Mouse (Mus musculus): ENCODE results near the gene Ppp2r3a. TPM values are rescaled to one million over a fixed set of nuclear protein-coding genes. Genes with fewer than 3 reads are reported as not detected.

The Ppp2r3a gene
- 15.9 and 17.3 TPM in 2 replicates for polyA plus RNA-seq (2015; fragmentation: Nextera tagmentation; extraction: Ambion mirVana)

DNA sequence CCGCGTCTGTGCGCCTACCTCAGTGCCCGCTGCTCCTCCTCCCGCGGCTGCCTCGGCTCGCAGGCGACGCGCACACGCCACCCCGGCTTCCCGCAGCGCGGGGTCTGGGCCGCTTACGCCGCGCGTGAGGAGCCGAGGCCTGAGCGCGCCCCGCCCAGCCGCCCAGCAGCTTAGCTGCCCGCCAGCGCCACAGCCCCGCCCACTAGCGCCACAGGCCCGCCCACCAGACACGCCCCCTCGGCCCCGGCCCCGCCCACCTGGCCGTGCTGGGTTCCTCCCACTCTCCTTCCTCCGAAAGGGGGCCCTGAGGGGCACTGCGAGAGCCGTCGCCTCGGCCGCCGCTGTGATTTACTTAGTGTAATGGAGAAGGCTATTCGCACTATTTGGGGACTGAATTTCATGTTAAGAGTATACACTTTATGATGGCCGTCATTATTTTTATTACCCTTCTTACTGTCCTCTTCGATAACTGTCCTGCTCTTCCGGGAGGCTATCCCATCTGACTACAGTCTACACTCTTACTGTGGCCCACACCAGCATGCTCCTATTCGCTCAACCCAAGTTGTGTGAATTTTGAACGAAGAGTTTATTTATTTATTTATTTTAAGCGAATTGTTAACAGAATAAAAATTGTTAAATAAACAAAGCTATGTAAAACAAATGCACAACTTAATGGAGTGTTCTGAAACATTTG is at the start of gene Ppp2r3a:
TSS of gene Ppp2r3a (minus strand) at position 152 of the 694 bp plus-strand sequence.
- peak within 1 kb of the TSS; percentile 73 for H3K4me2 ChIP-seq
- peak; percentile 96 for ATAC-seq
- H3K9ac ChIP-seq, result peak within 1 kb of the TSS; percentile 85
- WGBS, result 2% methylated on average over 33 of the region's 50 CpGs
- H3K36me3 ChIP-seq (ENCODE audit: poor library complexity, severe bottlenecking), result no peaks in the 10 kb centered on the region
- peaks cover 18% of the 10 kb centered on the region for H3K4me1 ChIP-seq
- H3K9me3 ChIP-seq (replicated peaks), result no peaks in the 10 kb centered on the region
- no peaks in the 10 kb centered on the region for H3K27me3 ChIP-seq
- peak within 1 kb of the TSS; percentile 76 for H3K4me3 ChIP-seq
- peak within 1 kb of the TSS; percentile 94 for H3K27ac ChIP-seq

DNA sequence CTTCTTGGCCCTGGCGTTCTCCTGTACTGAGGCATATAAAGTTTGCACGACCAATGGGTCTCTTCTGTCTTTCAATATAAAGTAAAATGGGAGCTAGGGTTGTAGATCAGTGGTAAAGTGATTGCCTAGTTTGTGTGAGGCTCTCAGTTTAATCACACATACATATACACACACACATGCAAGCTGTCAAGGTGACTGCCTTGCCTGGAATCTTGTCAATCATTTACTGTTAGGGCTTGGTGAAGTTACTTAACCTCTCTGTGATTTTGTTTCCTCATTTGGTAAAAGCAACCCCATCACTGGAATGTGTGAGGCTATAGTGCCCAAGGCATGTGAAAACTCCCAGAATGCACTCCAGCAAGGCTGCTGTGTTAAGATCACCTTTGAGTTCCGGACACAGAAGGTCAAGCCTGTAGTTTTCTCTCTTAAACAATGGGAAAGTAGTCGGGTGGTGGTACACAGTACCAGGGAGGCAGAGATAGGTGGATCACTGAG is 48.9 kb upstream of the Ppp2r3a start:
- Histone ChIP-seq H3K27me3 (no peaks in the 10 kb centered on the region), H3K27ac (no peak overlapping the region), H3K4me3 (no peak overlapping the region), H3K9ac (no peak overlapping the region), H3K9me3 (replicated peaks) (no peaks in the 10 kb centered on the region), H3K4me1 (no peaks in the 10 kb centered on the region), H3K36me3 (ENCODE audit: poor library complexity, severe bottlenecking) (no peaks in the 10 kb centered on the region), H3K4me2 (no peak overlapping the region)
- no peak for ATAC-seq
- 85% methylated on average over 4 of the region's 4 CpGs for WGBS

DNA sequence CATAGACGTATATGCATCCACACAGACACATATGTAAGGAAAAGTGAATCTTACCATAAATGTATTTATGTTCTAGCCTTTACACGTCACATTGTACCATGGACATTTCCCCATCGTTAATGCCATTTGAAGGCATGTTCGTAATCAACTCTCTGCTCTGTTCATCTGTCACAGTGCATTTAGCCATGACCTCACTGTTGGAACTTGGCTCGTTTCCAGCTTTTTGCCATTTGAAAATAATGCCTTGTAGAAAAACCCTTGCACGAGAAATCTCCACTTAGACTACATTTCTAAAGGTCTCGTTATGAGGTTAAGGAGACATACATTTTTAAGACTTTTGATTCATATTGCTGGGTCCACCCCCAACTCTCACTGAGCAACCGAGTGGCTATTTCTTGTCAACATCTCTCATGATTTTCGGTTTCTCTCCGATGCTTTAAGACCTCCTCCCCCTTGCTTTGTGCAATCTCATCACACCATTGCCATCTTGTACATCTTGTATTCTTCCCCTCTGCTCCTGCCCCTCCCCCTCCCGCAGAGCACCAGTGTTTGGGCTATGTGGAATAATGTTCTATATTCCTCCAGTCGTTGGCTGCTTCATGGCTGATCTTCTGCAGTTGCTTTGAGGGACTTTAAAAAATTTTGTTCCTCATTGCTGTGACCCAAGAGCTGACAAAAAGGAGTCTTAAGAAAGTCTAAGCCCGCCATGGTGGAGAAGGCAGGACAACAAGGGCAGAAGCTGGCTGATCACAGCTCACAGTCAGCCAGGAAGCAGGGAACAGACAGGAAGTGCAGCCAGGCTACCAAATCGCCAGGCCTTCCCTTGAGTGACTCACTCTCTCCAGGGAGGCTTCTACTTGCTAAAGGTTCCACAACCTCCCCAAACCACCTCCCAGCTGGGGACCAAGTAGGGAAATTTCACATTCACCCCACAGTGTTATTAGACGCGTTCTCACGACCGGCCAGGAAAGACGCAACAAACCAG is 40.4 kb upstream of the Ppp2r3a start:
- WGBS, result 74% methylated on average over 19 of the region's 19 CpGs
- H3K9me3 ChIP-seq (replicated peaks), result no peaks in the 10 kb centered on the region
- ATAC-seq, result no peak

DNA sequence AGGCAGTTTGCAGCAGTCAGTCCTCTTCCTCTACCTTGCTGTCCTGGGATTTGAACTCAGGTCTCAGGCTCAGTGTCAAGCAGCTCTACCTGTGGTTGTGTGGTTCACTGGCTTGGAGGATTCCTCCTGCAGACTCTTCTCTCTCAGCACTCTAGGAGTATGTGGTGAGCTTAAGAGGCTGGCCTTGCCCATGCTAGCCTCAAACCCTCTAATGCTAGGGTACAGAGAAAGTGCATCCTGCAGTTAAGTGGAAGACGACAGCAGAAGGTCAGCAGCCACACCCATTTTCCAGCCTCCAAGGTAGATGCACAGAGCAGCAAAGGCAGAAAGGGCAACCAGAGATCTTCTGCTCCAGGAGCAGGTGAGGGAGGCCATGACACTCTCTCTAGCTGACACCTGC is 39.3 kb upstream of the Ppp2r3a start:
- no peak for ATAC-seq
- no peaks in the 10 kb centered on the region for H3K36me3 ChIP-seq (ENCODE audit: poor library complexity, severe bottlenecking)
- no peak overlapping the region for H3K27ac ChIP-seq
- H3K4me2 ChIP-seq, result no peak overlapping the region
- H3K9me3 ChIP-seq (replicated peaks), result no peaks in the 10 kb centered on the region
- no peak overlapping the region for H3K9ac ChIP-seq
- peaks cover 13% of the 10 kb centered on the region; the same call in 1 of the 2 replicates for H3K4me1 ChIP-seq
- no peak overlapping the region for H3K4me3 ChIP-seq
- WGBS, result 92% methylated on average over 1 of the region's 1 CpGs
- no peaks in the 10 kb centered on the region for H3K27me3 ChIP-seq

More for the DNA sequence above, 40.4 kb upstream of the Ppp2r3a start:
- Histone ChIP-seq H3K4me3 (no peak overlapping the region), H3K4me2 (no peak overlapping the region), H3K36me3 (ENCODE audit: poor library complexity, severe bottlenecking) (no peaks in the 10 kb centered on the region), H3K27me3 (no peaks in the 10 kb centered on the region), H3K4me1 (peaks cover 13% of the 10 kb centered on the region; the same call in 1 of the 2 replicates), H3K9ac (no peak overlapping the region), H3K27ac (no peak overlapping the region)

DNA sequence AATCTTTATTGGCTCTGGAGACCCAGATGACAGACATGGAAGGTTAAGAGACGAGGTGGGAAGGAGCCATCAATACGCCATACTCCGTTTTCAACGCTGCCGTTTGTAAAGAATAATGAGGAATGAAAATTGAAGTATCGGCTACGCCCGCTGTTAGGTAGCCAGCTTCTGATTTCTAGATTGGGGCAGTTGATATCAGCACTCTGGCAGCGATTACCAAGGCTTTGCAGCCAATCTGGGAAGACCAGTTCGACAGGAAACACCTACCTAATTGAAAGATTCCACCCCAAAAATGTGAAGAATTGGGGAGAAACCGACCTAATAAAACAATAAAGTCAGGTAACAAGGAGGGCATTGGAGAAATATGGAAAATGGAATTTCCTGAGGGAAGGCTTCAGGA is 38.2 kb upstream of the Ppp2r3a start:
- no peak overlapping the region for H3K4me2 ChIP-seq
- no peak overlapping the region for H3K4me3 ChIP-seq
- H3K9ac ChIP-seq, result no peak overlapping the region
- peaks cover 13% of the 10 kb centered on the region; the same call in 1 of the 2 replicates for H3K4me1 ChIP-seq
- no peak overlapping the region for H3K27ac ChIP-seq
- H3K9me3 ChIP-seq (replicated peaks), result no peaks in the 10 kb centered on the region
- 87% methylated on average over 11 of the region's 11 CpGs for WGBS
- no peaks in the 10 kb centered on the region for H3K36me3 ChIP-seq (ENCODE audit: poor library complexity, severe bottlenecking)
- no peak for ATAC-seq
- H3K27me3 ChIP-seq, result no peaks in the 10 kb centered on the region

DNA sequence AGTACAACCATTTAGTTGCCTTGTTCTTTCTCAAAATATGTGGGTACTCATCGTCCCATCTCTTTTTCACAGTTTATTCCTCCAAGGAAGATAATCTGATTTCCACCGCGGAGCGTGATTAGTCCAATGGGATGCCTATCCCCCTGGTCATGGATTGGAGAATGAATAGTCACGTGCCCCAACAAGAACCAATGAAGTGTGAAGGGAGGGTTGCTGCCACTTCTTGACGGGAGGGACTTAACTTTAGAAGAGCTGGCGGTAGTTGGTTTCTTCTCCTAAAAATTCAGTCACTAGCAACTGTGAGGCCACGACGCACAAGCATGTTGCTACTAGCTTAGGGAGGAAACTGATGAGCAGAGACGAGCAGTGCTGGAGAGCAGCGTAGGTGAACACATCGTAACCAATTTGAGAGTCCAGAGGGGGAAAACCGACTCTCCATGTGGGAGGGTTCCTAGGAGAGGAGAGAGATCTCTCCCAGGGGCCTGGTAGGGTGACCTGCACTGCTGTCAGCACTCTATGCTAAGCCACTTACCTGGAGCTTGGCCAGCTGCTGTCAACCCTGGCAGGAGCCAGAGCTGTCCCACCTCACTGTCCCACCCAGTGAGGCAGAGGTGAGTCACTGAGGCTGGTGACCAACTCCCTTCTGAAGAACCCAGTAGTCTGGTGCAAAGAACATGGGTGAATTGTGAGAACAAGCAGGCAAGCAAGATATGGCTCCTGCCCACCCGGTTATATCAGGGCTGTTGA is 37.5 kb upstream of the Ppp2r3a start:
- Histone ChIP-seq H3K4me2 (no peak overlapping the region), H3K27me3 (no peaks in the 10 kb centered on the region), H3K9me3 (replicated peaks) (no peaks in the 10 kb centered on the region), H3K4me3 (no peak overlapping the region), H3K27ac (no peak overlapping the region), H3K36me3 (ENCODE audit: poor library complexity, severe bottlenecking) (no peaks in the 10 kb centered on the region), H3K9ac (no peak overlapping the region), H3K4me1 (peaks cover 13% of the 10 kb centered on the region; the same call in 1 of the 2 replicates)
- no peak for ATAC-seq
- 95% methylated on average over 14 of the region's 14 CpGs for WGBS

DNA sequence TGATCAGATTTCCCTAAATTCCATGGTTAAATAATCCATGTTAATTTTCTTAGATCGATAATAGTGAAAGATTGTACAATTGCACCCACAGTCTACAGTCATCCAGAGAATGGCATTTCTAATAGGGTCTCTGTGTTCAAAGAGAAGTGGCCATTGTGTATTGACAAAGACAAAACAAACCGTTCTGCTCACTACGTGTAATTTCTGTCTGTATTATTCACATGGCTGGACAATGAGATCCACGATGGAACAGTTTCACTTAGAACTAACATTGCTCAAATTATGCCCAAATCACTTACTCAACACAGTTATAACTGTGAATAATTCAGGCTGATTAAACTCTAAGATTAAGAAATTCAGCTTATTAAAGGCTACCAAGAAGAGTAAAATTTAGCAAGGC is 35.2 kb upstream of the Ppp2r3a start:
- no peak for ATAC-seq
- no peak overlapping the region for H3K4me3 ChIP-seq
- H3K36me3 ChIP-seq (ENCODE audit: poor library complexity, severe bottlenecking), result no peaks in the 10 kb centered on the region
- no peak overlapping the region for H3K4me2 ChIP-seq
- no peaks in the 10 kb centered on the region for H3K27me3 ChIP-seq
- H3K4me1 ChIP-seq, result peaks cover 13% of the 10 kb centered on the region; the same call in 1 of the 2 replicates
- no peaks in the 10 kb centered on the region for H3K9me3 ChIP-seq (replicated peaks)
- no peak overlapping the region for H3K9ac ChIP-seq
- 32% methylated on average over 4 of the region's 4 CpGs for WGBS
- no peak overlapping the region for H3K27ac ChIP-seq

DNA sequence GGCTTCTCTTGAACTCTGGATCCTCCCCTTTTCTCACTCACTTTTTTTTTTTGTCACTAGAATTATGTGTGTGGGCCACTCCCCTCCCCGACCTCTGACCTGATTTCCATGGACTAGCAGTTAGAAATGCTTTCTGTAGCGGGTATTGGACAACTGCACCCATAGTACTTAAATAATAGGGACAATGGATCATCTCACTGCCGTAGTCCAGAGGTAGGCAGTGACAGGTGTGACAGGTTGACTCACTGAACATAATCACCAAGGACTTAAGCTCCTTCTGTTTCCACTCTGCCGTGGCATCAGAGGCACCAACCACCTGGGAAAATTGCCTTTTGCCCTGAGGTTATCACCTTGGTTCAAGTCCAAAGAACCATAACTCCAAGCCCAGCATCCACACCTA is 32.5 kb upstream of the Ppp2r3a start:
- Histone ChIP-seq H3K36me3 (ENCODE audit: poor library complexity, severe bottlenecking) (no peaks in the 10 kb centered on the region), H3K4me2 (no peak overlapping the region), H3K4me3 (no peak overlapping the region), H3K27ac (no peak overlapping the region), H3K4me1 (peaks cover 10% of the 10 kb centered on the region; the same call in 1 of the 2 replicates), H3K9ac (no peak overlapping the region), H3K27me3 (no peaks in the 10 kb centered on the region), H3K9me3 (replicated peaks) (no peaks in the 10 kb centered on the region)
- 72% methylated on average over 4 of the region's 4 CpGs for WGBS
- no peak for ATAC-seq

DNA sequence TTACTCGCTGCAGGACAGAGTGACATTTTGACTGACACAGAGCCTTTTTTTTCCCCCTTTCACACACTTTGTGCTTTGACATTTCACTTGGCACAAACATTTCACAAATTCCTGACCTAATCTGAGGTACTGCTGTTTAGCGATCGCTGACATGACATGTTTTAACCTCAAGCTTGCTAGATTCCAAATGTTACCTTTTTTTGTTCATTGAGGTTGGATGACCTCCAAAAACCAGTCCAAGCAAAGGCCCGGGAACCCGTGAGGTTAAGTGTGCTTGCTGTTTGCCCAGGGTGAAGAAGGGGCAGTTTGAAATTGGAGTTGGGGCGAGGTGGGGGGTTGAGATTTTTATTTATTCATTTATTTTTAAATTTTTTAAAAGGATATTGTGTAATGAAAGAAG is 31.1 kb upstream of the Ppp2r3a start:
- H3K27ac ChIP-seq, result no peak overlapping the region
- no peak for ATAC-seq
- 56% methylated on average over 6 of the region's 6 CpGs for WGBS

DNA sequence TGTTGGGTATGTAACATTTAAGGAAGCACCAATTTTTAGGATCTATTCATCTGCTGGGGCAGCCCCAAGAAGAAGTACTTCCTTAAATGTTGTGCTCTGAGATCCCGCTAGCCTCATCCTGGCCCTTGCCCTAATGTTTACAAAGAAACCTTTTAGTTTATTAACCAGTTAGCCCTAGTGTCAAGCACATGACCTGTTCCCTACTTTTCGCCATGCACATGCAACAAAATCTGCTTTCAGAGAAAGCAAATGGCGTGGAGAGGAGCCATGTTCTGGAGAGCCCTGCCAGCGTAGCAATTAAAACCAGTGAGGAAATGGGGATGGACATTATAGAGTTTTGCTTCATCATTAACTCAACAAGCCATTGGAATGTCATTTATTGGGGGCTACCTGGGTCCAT is 30.3 kb upstream of the Ppp2r3a start:
- WGBS, result 83% methylated on average over 4 of the region's 4 CpGs

More for the DNA sequence above, 31.1 kb upstream of the Ppp2r3a start:
- Histone ChIP-seq H3K27me3 (no peaks in the 10 kb centered on the region), H3K4me3 (no peak overlapping the region), H3K9ac (no peak overlapping the region), H3K36me3 (ENCODE audit: poor library complexity, severe bottlenecking) (no peaks in the 10 kb centered on the region), H3K4me1 (peaks cover 7% of the 10 kb centered on the region; the same call in 1 of the 2 replicates), H3K9me3 (replicated peaks) (no peaks in the 10 kb centered on the region), H3K4me2 (no peak overlapping the region)

DNA sequence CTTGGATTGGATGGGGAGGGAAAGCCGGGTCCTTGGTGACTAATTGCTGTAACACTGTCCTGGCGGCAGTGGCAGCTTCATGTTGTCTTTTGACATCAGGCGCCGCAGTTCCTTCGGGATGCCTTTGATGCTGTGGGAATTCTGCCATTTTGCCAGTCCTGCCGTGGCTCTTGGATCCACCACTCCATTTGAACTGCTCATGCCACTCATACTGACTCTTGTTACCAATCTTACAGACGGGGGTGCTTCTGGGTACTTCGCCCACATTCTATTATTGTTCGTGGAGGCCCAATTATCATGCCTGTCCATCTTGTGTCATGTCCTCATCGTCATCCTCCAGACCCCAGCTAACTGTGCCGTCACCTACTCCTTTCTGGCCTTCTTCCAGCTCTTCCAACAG is 29.7 kb upstream of the Ppp2r3a start:
- Histone ChIP-seq H3K4me2 (no peak overlapping the region), H3K9ac (no peak overlapping the region), H3K9me3 (replicated peaks) (no peaks in the 10 kb centered on the region), H3K27me3 (no peaks in the 10 kb centered on the region), H3K4me3 (no peak overlapping the region), H3K27ac (no peak overlapping the region), H3K36me3 (ENCODE audit: poor library complexity, severe bottlenecking) (no peaks in the 10 kb centered on the region), H3K4me1 (0 out of 2 replicates have a peak, but pooled peaks cover 6% of the 10 kb centered on the region)
- no peak for ATAC-seq
- WGBS, result 92% methylated on average over 11 of the region's 11 CpGs

More for the DNA sequence above, 30.3 kb upstream of the Ppp2r3a start:
- Histone ChIP-seq H3K36me3 (ENCODE audit: poor library complexity, severe bottlenecking) (no peaks in the 10 kb centered on the region), H3K4me1 (0 out of 2 replicates have a peak, but pooled peaks cover 6% of the 10 kb centered on the region), H3K27me3 (no peaks in the 10 kb centered on the region), H3K27ac (no peak overlapping the region), H3K9me3 (replicated peaks) (no peaks in the 10 kb centered on the region), H3K4me3 (no peak overlapping the region), H3K4me2 (no peak overlapping the region), H3K9ac (no peak overlapping the region)
- no peak for ATAC-seq

Data from forebrain, embryonic 13.5 days (tissue).